Mouse (Mus musculus): ENCODE measurements around the gene Gdi1.

Gdi1 gene

GRCm38 (mm10) chrX:74304867-74305700 is at the start of gene Gdi1:
Gene Gdi1, plus strand, starts transcription at chrX:74304998.
- peak; percentile 77 for DNase-seq (ENCODE audit: low spot score)

- no peak for DNase-seq (ENCODE audit: low spot score)
Measured at GRCm38 (mm10) chrX:74257746-74258145, 47.1 kb upstream of the Gdi1 start.

GRCm38 (mm10) chrX:74269736-74270061 is 35.1 kb upstream of the Gdi1 start:
- DNase-seq (ENCODE audit: low spot score), result no peak

- peak; percentile 93 for DNase-seq (ENCODE audit: low spot score)
Measured at GRCm38 (mm10) chrX:74270062-74270901, 34.5 kb upstream of the Gdi1 start, which contains the start of gene Rpl10. Gene Rpl10, plus strand, starts transcription at chrX:74270812.

- DNase-seq (ENCODE audit: low spot score), result peak; percentile 45
Measured at GRCm38 (mm10) chrX:74270902-74271551, 33.8 kb upstream of the Gdi1 start.

GRCm38 (mm10) chrX:74273422-74274322 is 31.1 kb upstream of the Gdi1 start:
- DNase-seq (ENCODE audit: low spot score), result no peak

- no peak for DNase-seq (ENCODE audit: low spot score)
Measured at GRCm38 (mm10) chrX:74277916-74278315, 26.9 kb upstream of the Gdi1 start.

- no peak for DNase-seq (ENCODE audit: low spot score)
Measured at GRCm38 (mm10) chrX:74281041-74281731, 23.6 kb upstream of the Gdi1 start.

GRCm38 (mm10) chrX:74281732-74282394 is 22.9 kb upstream of the Gdi1 start, which contains the start of the genes Taz and Dnase1l1:
Gene Taz, plus strand, starts transcription at chrX:74281912.
Gene Dnase1l1, minus strand, starts transcription at chrX:74282337.
- peak; percentile 58 for DNase-seq (ENCODE audit: low spot score)

- peak; percentile 82 for DNase-seq (ENCODE audit: low spot score)
Measured at GRCm38 (mm10) chrX:74282395-74283091, 22.3 kb upstream of the Gdi1 start.

GRCm38 (mm10) chrX:74283092-74283437 is 21.7 kb upstream of the Gdi1 start:
- no peak for DNase-seq (ENCODE audit: low spot score)

- no peak for DNase-seq (ENCODE audit: low spot score)
Measured at GRCm38 (mm10) chrX:74293431-74293830, 11.4 kb upstream of the Gdi1 start.

- DNase-seq (ENCODE audit: low spot score), result peak; percentile 93
Measured at GRCm38 (mm10) chrX:74296538-74297448, 8.0 kb upstream of the Gdi1 start, which contains the start of gene Atp6ap1. Gene Atp6ap1, plus strand, starts transcription at chrX:74297097.

- DNase-seq (ENCODE audit: low spot score), result no peak
Measured at GRCm38 (mm10) chrX:74298348-74298747, 6.5 kb upstream of the Gdi1 start.

- no peak for DNase-seq (ENCODE audit: low spot score)
Measured at GRCm38 (mm10) chrX:74299721-74300120, 5.1 kb upstream of the Gdi1 start.

- DNase-seq (ENCODE audit: low spot score), result peak; percentile 84
Measured at GRCm38 (mm10) chrX:74312540-74313464, 8.0 kb downstream of the Gdi1 start, which contains the start of gene Fam50a. Gene Fam50a, plus strand, starts transcription at chrX:74313033.

GRCm38 (mm10) chrX:74328725-74329161 is 23.9 kb downstream of the Gdi1 start, which contains the start of gene Plxna3:
Gene Plxna3, plus strand, starts transcription at chrX:74329066.
- DNase-seq (ENCODE audit: low spot score), result peak; percentile 75
